Comparison of ENCODE assay signal across 8 mouse cellular contexts in genomic region chr1:175692246-175692996, GRCm38 (mm10). TPM values are rescaled to one million over a fixed set of nuclear protein-coding genes. Genes with fewer than 3 reads are reported as not detected.
DNase-seq lines count a peak whose midpoint lies in the region; ATAC-seq and TF ChIP-seq lines count a peak whose summit lies in the region.

Gene Opn3 (minus strand): TSS chr1:175692776.
Gene Chml (minus strand): TSS chr1:175692901.

- H3K27me3 ChIP-seq in megakaryocyte, embryonic 14.5 days (replicated peaks) = no peaks in the 10 kb centered on the region

- peaks cover 2% of the 10 kb centered on the region; the same call in 1 of the 2 replicates for H3K4me1 ChIP-seq in cortical plate, adult 2 months (ENCODE audit: control insufficient read depth, insufficient read depth, low read length)
- H3K4me1 ChIP-seq in megakaryocyte, embryonic 14.5 days = peaks cover 39% of the 10 kb centered on the region

- H3K36me3 ChIP-seq in megakaryocyte, embryonic 14.5 days (replicated peaks; ENCODE audit: low read length) = peaks cover 12% of the 10 kb centered on the region

- peak within 1 kb of the TSS; percentile 79 for H3K4me3 ChIP-seq in cortical plate, adult 2 months (ENCODE audit: insufficient read depth, low read length)
- H3K4me3 ChIP-seq in megakaryocyte, embryonic 14.5 days (replicated peaks) = peak within 1 kb of the TSS; percentile 99

- TF ChIP-seq POLR2A in cortical plate, adult 2 months (IDR thresholded peaks at IDR 0.05; ENCODE audit: extremely low read depth, insufficient read depth, low read length) = 0 out of 2 replicates have a peak, but pooled peaks have one; percentile 30

- no peaks in the 10 kb centered on the region for H3K9me3 ChIP-seq in megakaryocyte, embryonic 14.5 days

- ATAC-seq in activated CD4-positive, CD25-positive, alpha-beta regulatory T cell, adult 4 months = peak; percentile 94

- TF ChIP-seq CTCF in cortical plate, adult 2 months (IDR thresholded peaks at IDR 0.05; ENCODE audit: extremely low read depth, insufficient read depth, low read length) = no peak

- no peak within 1 kb of the TSS for H3K27ac ChIP-seq in cortical plate, adult 2 months (ENCODE audit: insufficient read depth, low read length)

- peak; percentile 99 to 100 for DNase-seq in gastrocnemius, adult 8-10 months (ENCODE audit: low spot score in 2 of 2)
- peak; percentile 88 for DNase-seq in hindlimb bud, embryonic 11.5 days (ENCODE audit: extremely low spot score, low read depth, low spot score)
- peak; percentile 90 to 99 for DNase-seq in left cerebral cortex, adult 8-10 months (ENCODE audit: low spot score in 2 of 2)
- DNase-seq in right cerebral cortex, postnatal 10 days (ENCODE audit: low spot score in 2 of 2) = peak; percentile 99
- DNase-seq in urinary bladder, postnatal 25 days (ENCODE audit: low spot score) = peak; percentile 99

RNA-seq across cellular contexts. Expression of gene Opn3, which starts in this region (rescaled TPM):
- polyA plus RNA-seq in activated CD4-positive, CD25-positive, alpha-beta regulatory T cell, adult 4 months (2017; shearing (Covaris generic)) = not detected
- polyA plus RNA-seq in cortical plate, adult 2 months (2012; rRNA removed) = 3.8 and 4.2 TPM in 2 replicates
- total RNA-seq in gastrocnemius, adult 8-10 months (2022) = 1 to 10 TPM; 3.8 to 6.2 (median 5.0) TPM
- 1 to 10 TPM; 4.9 to 5.8 (median 5.5) TPM for total RNA-seq in left cerebral cortex, adult 8-10 months (2022)
- 1.0 and 3.9 TPM in 2 replicates for polyA plus RNA-seq in megakaryocyte, embryonic 14.5 days (2012; ENCODE audit: insufficient read depth, low replicate concordance)

RNA-seq across cellular contexts. Expression of gene Chml, which starts in this region (rescaled TPM):
- polyA plus RNA-seq in activated CD4-positive, CD25-positive, alpha-beta regulatory T cell, adult 4 months (2017; shearing (Covaris generic)) = under 1 TPM; 0.38 to 0.84 TPM
- 3.4 and 3.5 TPM in 2 replicates for polyA plus RNA-seq in cortical plate, adult 2 months (2012; rRNA removed)
- total RNA-seq in gastrocnemius, adult 8-10 months (2022) = 1 to 10 TPM; 3.0 to 6.0 (median 3.7) TPM
- total RNA-seq in left cerebral cortex, adult 8-10 months (2022) = 1 to 10 TPM; 8.9 to 9.5 (median 9.2) TPM
- polyA plus RNA-seq in megakaryocyte, embryonic 14.5 days (2012; ENCODE audit: insufficient read depth, low replicate concordance) = 7.5 and 28.0 TPM in 2 replicates

Comparison
In these comparisons a context has a peak if more than half of its experiments do, and no peak if none do; other contexts are left out.
1. Peak in ATAC-seq in activated CD4-positive, CD25-positive, alpha-beta regulatory T cell, adult 4 months; RNA of the genes that start here not detected or under 1 TPM.